Mouse (Mus musculus) kidney, adult 2 months (tissue): ENCODE measurements at regions not wholly inside any gene's neighbourhood (a gene's known extent, or its start where the extent isn't known, plus 50 kb on each side); places are given as distances from the start of the nearest gene placed in this dataset.

Experiments
- DNase-seq: peaks from one replicate; pipeline ENCODE4 v3.0.0; 2021
- H3K27ac ChIP-seq: fragments of 200-500 bp; 2 replicates; pipeline ENCODE4 v1.5.1; 2012; ENCODE audit warnings: low read depth, low read length, control low read depth, inconsistent platforms; ENCODE audit not compliant: insufficient read depth
- H3K27me3 ChIP-seq: fragments of 200-500 bp; replicated peaks from 2 replicates; pipeline ENCODE4 v1.6.1; 2012; ENCODE audit warnings: mild to moderate bottlenecking, moderate library complexity, low read length, inconsistent platforms; ENCODE audit not compliant: control insufficient read depth, insufficient read depth
- H3K36me3 ChIP-seq: fragments of 200-500 bp; 2 replicates; pipeline ENCODE4 v1.6.1; 2012; ENCODE audit warnings: mild to moderate bottlenecking, moderate library complexity, low read length, inconsistent platforms; ENCODE audit not compliant: control insufficient read depth, insufficient read depth
- H3K4me1 ChIP-seq: fragments of 200-500 bp; 2 replicates; pipeline ENCODE4 v1.6.1; 2011; ENCODE audit warnings: low read length; ENCODE audit not compliant: control insufficient read depth, insufficient read depth
- H3K4me3 ChIP-seq: fragments of 200-500 bp; 2 replicates; pipeline ENCODE4 v1.5.1; 2011; ENCODE audit warnings: mild to moderate bottlenecking, low read depth, low read length, control low read depth; ENCODE audit not compliant: insufficient read depth
- CTCF ChIP-seq: fragments of 200-500 bp; conservative IDR thresholded peaks from 2 replicates; pipeline ENCODE4 v1.5.1; 2011; ENCODE audit warnings: low read depth, mild to moderate bottlenecking, control low read depth, low read length, moderate library complexity, mixed read lengths; ENCODE audit not compliant: insufficient read depth, insufficient read length
- POLR2A ChIP-seq: fragments of 200-500 bp; IDR thresholded peaks from one replicate; pipeline ENCODE4 v1.6.1; 2011; ENCODE audit warnings: low read depth, low read length, control low read depth
- WGBS: fragments of 180-500 bp; shearing (Covaris S2); methylation state at CpG from one replicate; pipeline ENCODE4 v1.1.7; 2018; 5-methylcytosine and 5-hydroxymethylcytosine counted together

GRCm38 (mm10) chr12:26542451-26542850, 73.4 kb downstream of the Cmpk2 start:
- H3K4me3 ChIP-seq = no peak overlapping the region
- 52% methylated on average over 2 of the region's 2 CpGs for WGBS
- no peak for DNase-seq
- TF ChIP-seq POLR2A = no peak
- no peak for TF ChIP-seq CTCF
- no peaks in the 10 kb centered on the region for H3K4me1 ChIP-seq
- no peaks in the 10 kb centered on the region for H3K36me3 ChIP-seq
- no peaks in the 10 kb centered on the region for H3K27me3 ChIP-seq
- H3K27ac ChIP-seq = no peak overlapping the region

DNA sequence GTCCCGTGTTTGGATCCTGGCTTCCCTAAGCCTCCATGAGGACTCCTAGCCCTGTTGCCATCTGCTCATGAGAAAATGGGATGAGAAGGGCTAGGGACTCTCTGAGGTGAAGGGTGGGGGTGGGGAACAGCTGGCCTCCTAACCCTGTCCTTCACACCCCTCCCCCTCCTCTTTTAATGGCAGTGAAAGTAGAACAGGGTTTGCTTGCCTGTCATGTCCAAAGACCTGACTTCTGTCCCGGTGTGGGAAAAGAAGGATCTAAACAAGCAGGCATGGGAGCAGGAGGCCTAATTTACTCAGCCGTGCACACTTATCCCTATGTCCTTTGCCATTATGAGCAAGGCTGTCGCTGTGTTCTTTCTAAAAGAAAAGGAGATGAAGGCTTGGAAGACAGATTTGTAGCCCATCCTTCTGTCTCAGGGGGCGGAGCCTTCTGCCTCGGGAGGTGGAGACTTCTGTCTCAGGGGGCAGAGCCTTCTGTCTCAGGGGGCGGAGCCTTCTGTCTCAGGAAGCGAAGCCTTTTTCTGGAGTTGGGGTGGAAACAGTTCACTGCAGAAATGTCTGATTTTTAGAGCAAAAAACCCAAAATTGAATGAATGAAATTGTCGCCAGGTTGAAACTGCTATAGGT, 66.4 kb downstream of the Cmpk2 start:
- H3K27ac ChIP-seq = no peak overlapping the region
- 71% methylated on average over 9 of the region's 9 CpGs for WGBS
- H3K4me3 ChIP-seq = no peak overlapping the region
- no peaks in the 10 kb centered on the region for H3K36me3 ChIP-seq
- H3K4me1 ChIP-seq = no peaks in the 10 kb centered on the region
- TF ChIP-seq CTCF (no peak), POLR2A (no peak)
- no peaks in the 10 kb centered on the region for H3K27me3 ChIP-seq
- no peak for DNase-seq

GRCm38 (mm10) chr12:26534229-26535105, 65.5 kb downstream of the Cmpk2 start:
- H3K27me3 ChIP-seq = no peaks in the 10 kb centered on the region
- no peak overlapping the region for H3K4me3 ChIP-seq
- H3K36me3 ChIP-seq = no peaks in the 10 kb centered on the region
- TF ChIP-seq POLR2A = no peak
- TF ChIP-seq CTCF = no peak
- H3K4me1 ChIP-seq = no peaks in the 10 kb centered on the region
- no peak for DNase-seq
- WGBS = 22% methylated on average over 9 of the region's 9 CpGs
- H3K27ac ChIP-seq = no peak overlapping the region

DNA sequence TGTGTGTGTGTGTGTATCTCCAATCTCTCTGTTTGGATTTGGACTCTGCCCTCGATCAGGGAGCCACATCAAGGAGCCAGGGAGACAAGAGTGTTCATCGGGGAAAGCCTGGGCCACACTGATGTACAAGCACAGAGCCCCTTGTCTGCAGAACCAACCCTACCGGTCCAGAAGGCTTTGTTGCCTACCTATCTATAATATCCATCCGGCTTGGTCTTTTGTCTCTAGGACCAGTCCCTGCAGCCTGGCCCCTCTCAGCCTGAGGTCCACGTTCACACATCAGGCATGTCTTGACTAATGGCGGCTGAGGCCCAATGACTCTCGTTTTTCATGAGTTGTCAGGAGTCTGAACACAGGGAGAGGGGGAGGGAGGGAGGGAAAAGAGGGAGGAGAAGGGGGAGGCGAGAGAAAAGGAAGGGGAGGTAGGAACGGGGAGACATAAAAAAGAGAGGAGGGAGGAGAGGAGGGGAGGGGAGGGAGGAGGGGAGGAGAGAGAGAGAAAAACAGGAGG, 64.7 kb downstream of the Cmpk2 start:
- Histone ChIP-seq H3K4me3 (no peak overlapping the region), H3K4me1 (no peaks in the 10 kb centered on the region), H3K36me3 (no peaks in the 10 kb centered on the region), H3K27ac (no peak overlapping the region), H3K27me3 (no peaks in the 10 kb centered on the region)
- TF ChIP-seq CTCF (no peak), POLR2A (no peak)
- DNase-seq = no peak
- WGBS = 49% methylated on average over 9 of the region's 9 CpGs

DNA sequence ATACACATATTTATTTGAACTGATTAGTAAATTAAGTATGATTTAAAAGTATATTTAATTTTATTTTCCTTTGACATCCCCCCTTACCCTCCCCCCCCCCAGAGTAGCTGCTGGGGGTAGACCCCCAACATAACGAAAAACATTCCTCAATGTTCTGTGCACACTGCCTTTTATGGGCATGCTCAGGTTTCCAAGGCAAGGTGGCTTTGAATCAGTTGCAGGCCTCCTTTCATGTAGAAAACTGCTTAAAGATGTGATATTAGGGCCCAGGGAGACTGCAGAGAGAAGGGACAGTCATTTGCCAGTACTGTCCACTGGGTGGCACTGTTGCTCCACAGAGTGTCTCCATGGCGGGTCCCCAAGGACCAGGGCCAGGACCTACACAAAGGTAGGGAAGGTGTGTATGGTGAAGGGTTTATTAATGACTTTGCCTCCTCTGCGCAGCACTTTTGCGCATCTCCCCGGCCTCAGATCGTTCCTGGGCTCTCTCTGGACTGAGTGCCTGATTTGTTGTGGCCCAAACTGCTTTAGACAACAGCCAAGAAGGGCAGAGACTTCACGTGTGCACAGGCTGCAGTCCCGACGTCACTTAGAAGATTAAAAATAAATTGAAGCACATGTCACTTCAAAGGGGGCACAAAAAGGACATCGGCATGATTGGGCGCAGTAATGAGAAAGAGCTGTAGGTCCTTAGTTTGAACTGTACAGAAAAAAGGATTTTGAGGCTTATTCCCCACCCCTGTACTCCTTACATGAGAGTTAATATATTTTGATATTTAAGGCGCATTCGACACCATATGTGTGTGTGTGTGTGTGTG, 64.0 kb downstream of the Cmpk2 start:
- H3K27me3 ChIP-seq = no peaks in the 10 kb centered on the region
- H3K27ac ChIP-seq = no peak overlapping the region
- no peaks in the 10 kb centered on the region for H3K4me1 ChIP-seq
- peak; percentile 74 for DNase-seq
- TF ChIP-seq CTCF (peak; percentile 95), POLR2A (no peak)
- 30% methylated on average over 13 of the region's 13 CpGs for whole genome bisulfite sequencing
- H3K36me3 ChIP-seq = no peaks in the 10 kb centered on the region
- no peak overlapping the region for H3K4me3 ChIP-seq

DNA sequence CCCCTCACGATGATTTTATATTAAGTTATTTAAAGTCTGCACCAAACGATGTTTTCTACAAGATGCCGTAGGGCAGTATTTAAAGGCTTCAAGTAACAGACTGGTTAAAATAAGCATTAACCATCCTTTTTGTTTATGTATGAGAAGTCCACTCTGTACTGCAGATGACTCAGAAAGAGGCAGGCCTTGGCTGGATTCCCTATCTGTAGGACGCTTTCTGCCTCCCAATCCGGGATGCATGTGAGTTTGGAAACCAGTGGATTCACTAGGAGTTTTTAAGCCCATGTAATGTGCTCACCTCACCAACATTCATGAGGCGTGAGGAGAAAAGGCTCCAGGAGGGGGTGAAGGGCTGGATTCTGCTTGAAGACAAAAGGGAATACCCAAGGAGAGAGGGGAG, 63.1 kb downstream of the Cmpk2 start:
- Histone ChIP-seq H3K36me3 (no peaks in the 10 kb centered on the region), H3K4me1 (no peaks in the 10 kb centered on the region), H3K27me3 (no peaks in the 10 kb centered on the region), H3K4me3 (no peak overlapping the region), H3K27ac (no peak overlapping the region)
- DNase-seq = no peak
- WGBS = 82% methylated on average over 6 of the region's 6 CpGs
- TF ChIP-seq CTCF = no peak
- TF ChIP-seq POLR2A = no peak
